Mouse (Mus musculus) MEL (cell line): ENCODE results near the gene Dnajc4. TPM values are rescaled to one million over a fixed set of nuclear protein-coding genes. Genes with fewer than 3 reads are reported as not detected.

ENCODE experiments used
- DNase-seq: peaks from one replicate; pipeline ENCODE4 v3.0.0; 2011; ENCODE audit warnings: low read depth, low spot score
- H3K27ac ChIP-seq: 2 replicates; pipeline ENCODE4 v1.5.1; 2012; ENCODE audit warnings: low read depth, mild to moderate bottlenecking, control low read depth, low read length, moderate library complexity; ENCODE audit not compliant: control insufficient read depth
- H3K27me3 ChIP-seq, 2 experiments: fragments of 150-350 bp in 1 of 2; sonication (generic) in 1 of 2; 2 replicates each; pipeline ENCODE4 v1.6.1; 2012; ENCODE audit warnings: low read length in 2 of 2, mild to moderate bottlenecking in 2 of 2, improper control_type of control experiment in 1 of 2, moderate library complexity in 1 of 2; ENCODE audit not compliant: insufficient read depth in 2 of 2, control insufficient read depth in 1 of 2
- H3K36me3 ChIP-seq, 2 experiments: 2 replicates each; pipeline ENCODE4 v1.6.1; 2012 to 2014; ENCODE audit warnings: low read length in 2 of 2, improper control_type of control experiment in 1 of 2, inconsistent platforms in 1 of 2, mild to moderate bottlenecking in 1 of 2; ENCODE audit not compliant: insufficient read depth in 2 of 2, control insufficient read depth in 1 of 2
- H3K4me1 ChIP-seq, 2 experiments: fragments of 150-350 bp in 1 of 2; sonication (generic) in 1 of 2; 2 replicates each; pipeline ENCODE4 v1.6.1; 2012; ENCODE audit warnings: low read length in 2 of 2, improper control_type of control experiment in 1 of 2, mild to moderate bottlenecking in 1 of 2; ENCODE audit not compliant: insufficient read depth in 2 of 2, control insufficient read depth in 1 of 2
- H3K4me3 ChIP-seq, 2 experiments: fragments of 150-350 bp in 1 of 2; sonication (generic) in 1 of 2; 2 replicates each; pipeline ENCODE4 v1.5.1; 2012; ENCODE audit warnings: low read depth in 2 of 2, low read length in 2 of 2, mild to moderate bottlenecking in 2 of 2, moderate library complexity in 2 of 2, control low read depth in 1 of 2, improper control_type of control experiment in 1 of 2; ENCODE audit not compliant: control insufficient read depth in 1 of 2, insufficient read depth in 1 of 2
- H3K79me2 ChIP-seq: 2 replicates; pipeline ENCODE4 v1.6.1; 2012; ENCODE audit warnings: mild to moderate bottlenecking, low read length, moderate library complexity; ENCODE audit not compliant: control insufficient read depth, poor library complexity, insufficient read depth
- H3K9ac ChIP-seq: 2 replicates; pipeline ENCODE4 v1.6.1; 2012; ENCODE audit warnings: low read depth, mild to moderate bottlenecking, control low read depth, low read length, moderate library complexity; ENCODE audit not compliant: control insufficient read depth, poor library complexity, severe bottlenecking
- H3K9me3 ChIP-seq: fragments of 150-350 bp; sonication (generic); replicated peaks from 2 replicates; pipeline ENCODE4 v1.6.1; 2012; ENCODE audit warnings: mild to moderate bottlenecking, low read length, improper control_type of control experiment, moderate library complexity; ENCODE audit not compliant: insufficient read depth
- BHLHE40 ChIP-seq: IDR thresholded peaks from 2 replicates; pipeline ENCODE4 v1.6.1; 2012; ENCODE audit warnings: low read depth, mild to moderate bottlenecking, inconsistent platforms, low read length, improper control_type of control experiment, borderline replicate concordance
- E2F4 ChIP-seq: IDR thresholded peaks from 2 replicates; pipeline ENCODE4 v1.6.1; 2011; ENCODE audit warnings: low read depth, low read length, improper control_type of control experiment, borderline replicate concordance
- ELF1 ChIP-seq: IDR thresholded peaks from 2 replicates; pipeline ENCODE4 v1.6.1; 2014; ENCODE audit warnings: low read depth, mild to moderate bottlenecking, inconsistent platforms, low read length, improper control_type of control experiment, moderate library complexity
- EP300 ChIP-seq, 2 experiments: IDR thresholded peaks; 2 replicates each; pipeline ENCODE4 v1.6.1; 2011; ENCODE audit warnings: improper control_type of control experiment in 2 of 2, low read length in 2 of 2, low read depth in 1 of 2, mild to moderate bottlenecking in 1 of 2
- MAX ChIP-seq: IDR thresholded peaks from 2 replicates; pipeline ENCODE4 v1.6.1; 2011; ENCODE audit warnings: low read length, improper control_type of control experiment
- MAZ ChIP-seq: IDR thresholded peaks from 2 replicates; pipeline ENCODE4 v1.6.1; 2012; ENCODE audit warnings: low read depth, mild to moderate bottlenecking, inconsistent platforms, low read length, improper control_type of control experiment
- MEF2A ChIP-seq: IDR thresholded peaks from 2 replicates; pipeline ENCODE4 v1.6.1; 2014; ENCODE audit warnings: low read depth, mild to moderate bottlenecking, inconsistent platforms, low read length, improper control_type of control experiment; ENCODE audit not compliant: poor library complexity, insufficient replicate concordance, severe bottlenecking; ENCODE audit errors: extremely low read depth
- MXI1 ChIP-seq: IDR thresholded peaks from 2 replicates; pipeline ENCODE4 v1.6.1; 2011; ENCODE audit warnings: mild to moderate bottlenecking, low read depth, low read length, improper control_type of control experiment
- MYB ChIP-seq: IDR thresholded peaks from 2 replicates; pipeline ENCODE4 v1.6.1; 2011; ENCODE audit warnings: mild to moderate bottlenecking, low read depth, low read length, improper control_type of control experiment
- MYC ChIP-seq: IDR thresholded peaks from 2 replicates; pipeline ENCODE4 v1.6.1; 2011; ENCODE audit warnings: low read depth, mild to moderate bottlenecking, low read length, improper control_type of control experiment, moderate library complexity
- POLR2A ChIP-seq, 2 experiments: IDR thresholded peaks; 2 replicates each; pipeline ENCODE4 v1.6.1; 2011 to 2012; ENCODE audit warnings: low read length in 2 of 2, mild to moderate bottlenecking in 2 of 2, control low read depth in 1 of 2, improper control_type of control experiment in 1 of 2, low read depth in 1 of 2, moderate library complexity in 1 of 2; ENCODE audit not compliant: control insufficient read depth in 1 of 2, insufficient read depth in 1 of 2, poor library complexity in 1 of 2
- POLR2AphosphoS2 ChIP-seq: IDR thresholded peaks from 2 replicates; pipeline ENCODE4 v1.6.1; 2011; ENCODE audit warnings: low read length, improper control_type of control experiment
- SIN3A ChIP-seq: IDR thresholded peaks from 2 replicates; pipeline ENCODE4 v1.6.1; 2012; ENCODE audit warnings: low read length, improper control_type of control experiment, inconsistent platforms
- TCF12 ChIP-seq: IDR thresholded peaks from 2 replicates; pipeline ENCODE4 v1.6.1; 2014; ENCODE audit warnings: low read depth, mild to moderate bottlenecking, inconsistent platforms, low read length, improper control_type of control experiment, moderate library complexity
- USF1 ChIP-seq: IDR thresholded peaks from 2 replicates; pipeline ENCODE4 v1.6.1; 2014; ENCODE audit warnings: low read depth, mild to moderate bottlenecking, inconsistent platforms, low read length, improper control_type of control experiment, moderate library complexity
- ZNF384 ChIP-seq: IDR thresholded peaks from 2 replicates; pipeline ENCODE4 v1.6.1; 2012; ENCODE audit warnings: low read depth, mild to moderate bottlenecking, inconsistent platforms, low read length, improper control_type of control experiment
- polyA plus RNA-seq, 2 experiments: library from polyadenylated mRNA; stranded (reverse) in 1 of 2; unstranded in 1 of 2; fragments of >175 nt in 1 of 2; fragments of >200 nt in 1 of 2; gene quantifications; 2 replicates each; pipeline versions ENCODE4 v1.2.1 to v1.2.4; 2012; ENCODE audit warnings: low replicate concordance in 2 of 2, low read depth in 1 of 2; ENCODE audit not compliant: insufficient read length in 2 of 2, insufficient read depth in 1 of 2, missing spikeins in 1 of 2
- total RNA-seq: library from RNA; depleted of rRNA; stranded (reverse); fragments of 300-350 nt; gene quantifications from 2 replicates; pipeline ENCODE4 v1.2.3, GENCODE M21; 2012

The Dnajc4 gene
- total and polyA plus RNA-seq, 3 experiments, result 4.2 to 12.9 TPM; not detected in 1

GRCm38 (mm10) chr19:7039841-7040636 is 47.7 kb upstream of the Dnajc4 start, which contains the start of gene Stip1 (continued):
- TF ChIP-seq E2F4 (no peak), POLR2AphosphoS2 (peak; percentile 90), ELF1 (peak; percentile 66), ZNF384 (peak; percentile 99), TCF12 (peak; percentile 68), MYB (no peak), USF1 (peak; percentile 35)
- TF ChIP-seq, all 39 proteins: peak for 18

GRCm38 (mm10) chr19:7039088-7039720 is 46.8 kb upstream of the Dnajc4 start:
- Histone ChIP-seq H3K9me3 (no peaks in the 10 kb centered on the region), H3K4me1 (peaks cover 0 to 20% of the 10 kb centered on the region in 2 experiments; a peak in 3 of 4 replicates), H3K9ac (peak overlapping the region; percentile 97), H3K36me3 (peaks cover 9 to 23% of the 10 kb centered on the region in 2 experiments), H3K4me3 (peak overlapping the region; percentile 85 to 90)
- peak; percentile 77 for DNase-seq
- no peak for TF ChIP-seq MEF2A
- TF ChIP-seq MXI1, result peak; percentile 77
- TF ChIP-seq ELF1, result no peak
- 0 out of 2 replicates have a peak, but pooled peaks have one; percentile 31 for TF ChIP-seq SIN3A
- no peak for TF ChIP-seq BHLHE40
- 0 out of 4 replicates have a peak, but pooled peaks of 1 of the 2 experiments have one; percentile 3 for TF ChIP-seq EP300 (IDR thresholded peaks at IDR 0.05; ENCODE audit: low read depth in 1 of 2, low read length in 2 of 2)
- TF ChIP-seq POLR2A (IDR thresholded peaks at IDR 0.05; ENCODE audit: control insufficient read depth in 1 of 2, insufficient read depth in 1 of 2, low read depth in 1 of 2, low read length in 2 of 2, poor library complexity in 1 of 2), result no peak
- 0 out of 2 replicates have a peak, but pooled peaks have one; percentile 10 for TF ChIP-seq MYC
- peak; percentile 48; the same call in 1 of the 2 replicates for TF ChIP-seq MAX
- TF ChIP-seq MAZ, result no peak
- TF ChIP-seq, all 39 proteins: peak for 5
- Histone ChIP-seq H3K79me2 (peaks cover 43% of the 10 kb centered on the region), H3K27ac (peak overlapping the region; percentile 54), H3K27me3 (no peaks in the 10 kb centered on the region)
